Mouse (Mus musculus): ENCODE results near the gene Nlrp4a. TPM values are rescaled to one million over a fixed set of nuclear protein-coding genes. Genes with fewer than 3 reads are reported as not detected.

The Nlrp4a gene
- polyA plus RNA-seq (2021; fragmentation: Nextera tagmentation), result not detected in 2 replicates
- long read RNA-seq, experiment 1, result 0 reads
- long read RNA-seq, experiment 2, result 0 reads

GRCm38 (mm10) chr7:26434813-26435212 is at the start of gene Nlrp4a:
Gene Nlrp4a, plus strand, starts transcription at chr7:26435113.

GRCm38 (mm10) chr7:26403600-26403999 is 31.3 kb upstream of the Nlrp4a start, which contains the start of gene Nlrp9c:
Gene Nlrp9c, minus strand, starts transcription at chr7:26403700.

Other genes starting within 250 kb of the Nlrp4a start
- not detected in 2 replicates for gene Vmn1r184, start 174.8 kb upstream of the Nlrp4a start, polyA plus RNA-seq (2021; fragmentation: Nextera tagmentation)
- not detected in 2 replicates for gene Cyp2a4, start 127.9 kb upstream of the Nlrp4a start, polyA plus RNA-seq (2021; fragmentation: Nextera tagmentation)
- gene Nlrp9c, start 31.4 kb upstream of the Nlrp4a start, polyA plus RNA-seq (2021; fragmentation: Nextera tagmentation), result not detected in 2 replicates
- not detected in 2 replicates for gene Nlrp9a, start 99.9 kb downstream of the Nlrp4a start, polyA plus RNA-seq (2021; fragmentation: Nextera tagmentation)
- not detected in 2 replicates for gene Vmn1r185, start 183.4 kb downstream of the Nlrp4a start, polyA plus RNA-seq (2021; fragmentation: Nextera tagmentation)

Data from layer of hippocampus, adult 6 months (tissue).